Mouse (Mus musculus) left cerebral cortex, postnatal 25 days (tissue): ENCODE results near the gene Hs6st3. TPM values are rescaled to one million over a fixed set of nuclear protein-coding genes. Genes with fewer than 3 reads are reported as not detected.
"Not testable (repeated sequence)": the region's sequence is repeated elsewhere in the genome, so short reads cannot be mapped to it uniquely, and the experiment has no call there.

Experiments used
- DNase-seq, 2 experiments: peaks; one replicate each; pipeline ENCODE4 v3.0.0; 2022; ENCODE audit warnings: low spot score in 2 of 2, mixed read lengths in 1 of 2
- intact Hi-C: fragments of 180-260 bp; cut with DNase I; formaldehyde crosslinking; loops from one replicate; pipeline ENCODE4 v1.15.1; 2025
- total RNA-seq, 2 experiments: library from RNA; stranded (reverse); gene quantifications; 2 replicates each; pipeline ENCODE4 v1.2.3; 2021

Hs6st3 gene
- total RNA-seq, 2 experiments from 2014 or later: 72.5 to 72.6 TPM

DNA sequence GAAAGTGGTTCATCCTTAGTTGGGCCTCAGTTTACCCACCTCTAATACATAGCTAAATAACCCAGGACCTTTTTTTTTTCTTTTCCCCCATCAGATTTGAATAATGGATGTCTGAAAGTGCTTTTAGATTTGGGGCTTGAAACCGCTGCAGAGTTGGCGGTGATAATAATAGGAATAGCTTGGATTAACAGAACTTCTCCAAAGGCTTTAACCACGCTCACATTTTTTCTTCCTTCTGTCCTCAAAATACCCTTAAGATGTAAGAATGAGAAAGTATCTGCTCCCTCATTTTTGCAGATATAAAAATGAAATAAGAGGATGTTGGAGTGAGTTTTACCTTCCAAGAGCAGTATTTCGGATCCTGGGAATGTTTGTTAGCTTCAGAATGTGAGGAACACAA lies 420.2 kb downstream of the Hs6st3 start:
- DNase-seq: peak in 1 of 2 experiments; percentile 52
- intact Hi-C loops: loop anchor here (5.0 to 10.0 kb wide), 2 partner anchors 74 to 296 kb away; no protein-coding TSS in a partner anchor

DNA sequence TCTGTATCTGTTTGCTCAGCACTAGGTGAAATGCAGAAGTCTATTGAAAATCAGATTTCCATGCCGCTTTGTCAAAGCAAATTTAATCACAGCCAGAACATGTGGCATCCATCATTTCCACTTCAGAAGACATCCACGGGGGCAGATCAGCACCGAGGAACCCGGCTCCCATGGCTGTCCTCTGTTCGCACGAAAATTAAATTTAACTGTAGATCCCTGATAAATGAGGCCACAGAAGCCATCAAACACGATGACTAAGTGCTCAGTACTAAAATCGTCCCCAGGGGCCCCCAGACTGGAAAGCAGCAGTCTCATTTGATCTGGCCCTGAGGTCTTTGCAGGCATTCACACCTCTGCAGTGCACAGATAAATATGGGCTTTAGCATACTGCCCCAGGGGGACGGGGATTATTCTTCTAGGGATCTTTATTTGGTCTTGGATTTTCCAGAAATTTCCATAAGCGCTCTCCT lies 443.9 kb downstream of the Hs6st3 start:
- no peak for DNase-seq
- intact Hi-C loops: no loop called here

- DNase-seq: no peak
- intact Hi-C loops: no loop called here
Measured at GRCm38 (mm10) chr14:119585069-119585468, 446.9 kb downstream of the Hs6st3 start.

GRCm38 (mm10) chr14:119587365-119587764 lies 449.2 kb downstream of the Hs6st3 start:
- intact Hi-C loops, DNase-seq: not testable (repeated sequence)

DNA sequence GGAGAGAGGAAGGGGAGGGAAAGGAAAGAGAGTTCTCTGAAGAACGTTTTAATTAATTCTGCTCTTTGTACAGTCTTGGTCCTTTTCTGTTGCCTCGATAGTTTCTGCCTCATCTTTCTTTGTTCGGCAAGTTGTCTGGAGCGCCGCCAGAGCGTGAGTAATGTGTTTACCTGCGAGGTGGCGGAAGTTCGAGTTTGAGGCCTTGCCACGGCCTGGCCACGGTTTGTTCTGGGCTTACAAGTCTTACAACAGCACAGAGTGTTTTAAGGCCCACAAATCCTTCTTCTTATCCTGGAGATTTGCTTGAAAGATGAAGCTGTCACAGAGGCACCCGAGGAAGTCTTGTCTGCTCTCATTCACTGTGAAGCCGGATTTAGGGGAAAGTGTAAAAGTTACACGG lies 466.2 kb downstream of the Hs6st3 start:
- DNase-seq: no peak
- intact Hi-C loops: no loop called here

DNA sequence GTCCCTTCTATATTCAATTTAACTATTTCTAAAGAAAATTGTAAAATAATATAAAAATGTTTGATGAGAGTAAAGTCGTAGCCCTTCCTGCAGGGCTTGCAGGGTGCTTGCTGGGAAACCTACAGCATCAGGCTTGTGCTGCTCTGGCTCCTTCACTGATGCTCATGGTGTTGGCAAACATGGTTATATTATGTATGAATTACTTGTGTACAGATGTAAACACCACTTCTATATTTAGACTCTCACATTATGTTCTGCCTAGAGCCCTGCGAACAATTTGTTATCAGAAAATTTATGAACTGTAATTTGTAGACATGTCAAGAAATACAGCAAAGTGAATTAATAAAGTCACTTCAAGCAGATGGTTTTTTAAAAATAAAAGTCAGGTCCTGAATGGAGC lies 474.7 kb downstream of the Hs6st3 start:
- intact Hi-C loops: no loop called here
- DNase-seq: no peak

DNA sequence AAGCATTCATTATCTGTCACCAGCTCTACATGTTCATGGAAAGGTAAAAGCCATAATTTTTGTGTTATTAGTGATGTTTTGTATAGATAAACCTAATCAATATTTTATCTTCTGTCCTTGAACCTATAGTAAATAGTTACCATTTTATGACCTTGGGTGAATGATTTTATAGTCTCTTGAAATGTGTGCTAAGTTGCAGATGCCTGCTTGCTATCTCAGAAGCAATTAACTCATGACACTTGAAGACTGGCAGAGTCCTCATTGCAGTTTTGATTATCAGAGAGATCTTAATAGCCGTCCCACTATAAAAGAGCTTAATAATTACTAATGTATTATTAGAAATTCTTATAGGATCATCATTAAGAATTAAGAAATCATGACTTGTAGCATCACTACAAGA lies 491.0 kb downstream of the Hs6st3 start:
- intact Hi-C loops: no loop called here
- DNase-seq: no peak

- peak; percentile 31 to 52 for DNase-seq
- intact Hi-C loops: loop anchor here (5.0 to 10.0 kb wide), 2 partner anchors 76 to 222 kb away; no protein-coding TSS in a partner anchor
Measured at GRCm38 (mm10) chr14:119633090-119633489, 494.9 kb downstream of the Hs6st3 start.

- intact Hi-C loops: loop anchor here (5.0 to 10.0 kb wide), 2 partner anchors 76 to 221 kb away; no protein-coding TSS in a partner anchor
- peak; percentile 9 to 30 for DNase-seq
Measured at GRCm38 (mm10) chr14:119633626-119634025, 495.5 kb downstream of the Hs6st3 start.

- DNase-seq: no peak
- intact Hi-C loops: no loop called here
Measured at GRCm38 (mm10) chr14:119642874-119643273, 504.7 kb downstream of the Hs6st3 start.

- intact Hi-C loops: no loop called here
- DNase-seq: no peak
Measured at GRCm38 (mm10) chr14:119643840-119644239, 505.7 kb downstream of the Hs6st3 start.

GRCm38 (mm10) chr14:119656936-119657335 lies 518.8 kb downstream of the Hs6st3 start:
- intact Hi-C loops: no loop called here
- no peak for DNase-seq

DNA sequence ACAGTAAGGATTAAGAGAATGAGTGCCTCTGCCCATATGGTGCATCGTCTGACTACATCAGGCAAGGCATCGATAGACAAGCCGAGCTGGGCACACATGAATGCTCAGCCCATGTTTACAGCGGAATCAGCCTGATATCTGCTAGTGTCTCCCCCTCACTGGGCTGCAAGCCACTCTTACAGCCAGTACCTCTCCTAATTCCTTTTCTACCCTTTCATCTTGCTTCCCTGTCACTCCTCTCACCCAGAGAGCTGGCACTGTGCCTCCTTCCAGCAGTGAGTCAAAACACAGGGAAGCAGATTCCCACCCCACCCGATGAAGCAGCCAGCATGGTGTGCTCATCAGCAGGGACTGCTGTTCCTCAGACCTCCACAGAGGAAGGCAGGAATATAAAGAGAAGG lies 527.6 kb downstream of the Hs6st3 start:
- intact Hi-C loops: no loop called here

GRCm38 (mm10) chr14:119667421-119667820 lies 529.3 kb downstream of the Hs6st3 start:
- intact Hi-C loops: no loop called here
- DNase-seq: no peak

More for the DNA sequence above, 527.6 kb downstream of the Hs6st3 start:
- DNase-seq: peak; percentile 55 to 84

DNA sequence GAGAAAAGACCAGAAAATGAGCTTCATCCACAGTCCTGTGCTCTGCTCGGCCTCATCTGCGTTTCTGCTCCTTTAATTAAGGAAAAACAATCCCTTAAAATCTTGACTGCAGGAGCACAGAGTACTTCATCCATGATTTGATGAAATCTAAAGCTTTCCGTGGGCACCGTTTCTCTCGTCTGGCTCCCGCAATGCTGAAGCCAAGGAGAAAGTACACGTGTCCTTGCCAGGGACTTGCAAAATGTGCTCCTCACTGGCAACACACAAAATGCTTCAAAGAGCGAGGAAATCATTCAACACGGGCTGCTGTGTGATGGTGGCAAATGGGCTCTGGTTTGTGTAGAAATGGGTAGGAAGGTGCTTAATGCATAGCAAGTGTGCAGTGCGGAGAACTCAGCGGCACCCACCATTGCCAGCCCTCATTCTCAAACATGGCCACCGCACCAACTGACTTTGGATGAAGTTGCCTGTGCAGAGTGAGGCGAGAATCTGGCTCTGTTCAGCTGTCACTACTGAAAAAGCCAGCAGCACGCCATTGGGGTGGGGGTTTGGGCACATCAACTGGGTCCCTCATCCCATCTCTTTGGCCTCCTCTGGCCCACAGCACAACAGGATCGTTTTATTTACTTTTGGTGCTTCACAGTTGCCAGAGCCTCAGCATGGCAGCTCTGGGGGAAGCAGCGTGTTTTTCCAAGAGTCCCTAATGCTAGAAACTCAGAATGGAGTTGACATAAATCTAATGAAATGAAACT lies 532.9 kb downstream of the Hs6st3 start:
- intact Hi-C loops: no loop called here
- DNase-seq: peak in 1 of 2 experiments; percentile 65

DNA sequence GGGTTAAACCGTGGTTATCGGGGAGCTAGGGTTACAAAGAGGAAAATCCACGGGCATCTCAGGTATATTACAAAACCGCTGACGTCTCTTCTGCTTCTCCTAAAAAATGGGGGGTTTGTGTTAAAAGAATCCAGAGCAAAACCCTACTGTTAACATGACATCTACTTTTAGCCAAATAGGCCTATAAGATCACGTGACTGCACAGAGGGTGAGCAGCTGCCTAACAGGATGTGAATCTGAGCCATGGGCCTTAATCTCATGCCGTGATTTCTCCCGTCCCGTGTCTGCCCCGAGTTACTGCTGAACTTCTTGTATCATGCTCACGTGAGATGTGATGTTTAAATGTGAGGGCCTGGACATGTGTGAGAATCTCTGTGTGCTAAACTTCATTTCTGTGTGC lies 540.4 kb downstream of the Hs6st3 start:
- intact Hi-C loops: no loop called here
- no peak for DNase-seq

DNA sequence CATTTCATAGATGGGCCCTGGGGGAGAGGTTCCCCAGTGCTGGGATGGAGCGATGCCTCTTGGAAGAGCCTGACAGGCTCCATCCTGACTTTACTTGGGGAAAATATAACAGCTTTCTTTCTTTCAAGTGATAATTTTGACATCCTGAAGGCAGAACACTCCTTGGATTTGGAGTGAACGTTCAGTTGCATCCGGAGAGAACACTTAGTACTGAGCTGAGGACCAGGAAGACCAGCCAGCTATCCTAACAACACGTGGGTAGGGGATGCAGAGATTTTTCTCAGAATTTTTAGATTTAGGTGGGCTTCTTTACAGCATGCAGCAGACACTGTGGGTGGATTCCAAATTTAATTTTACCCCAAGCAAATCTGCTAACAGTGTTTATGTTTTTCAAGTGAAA lies 541.9 kb downstream of the Hs6st3 start:
- DNase-seq: peak in 1 of 2 experiments; percentile 61
- intact Hi-C loops: no loop called here

DNA sequence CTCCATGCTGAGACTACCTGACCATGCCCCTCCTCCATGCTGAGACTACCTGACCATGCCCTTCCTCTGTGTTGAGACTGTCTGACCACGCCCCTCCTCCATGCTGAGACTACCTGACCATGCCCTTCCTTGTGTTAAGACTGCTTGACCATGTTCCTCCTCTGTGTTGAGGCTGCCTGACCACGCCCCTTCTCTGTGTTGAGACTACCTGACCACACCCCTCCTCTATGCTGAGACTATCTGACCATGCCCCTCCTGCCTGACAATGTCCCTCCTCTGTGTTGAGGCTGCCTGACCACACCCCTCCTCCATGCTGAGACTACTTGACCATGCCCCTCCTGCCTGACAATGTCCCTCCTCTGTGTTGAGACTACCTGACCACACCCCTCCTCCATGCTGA lies 549.7 kb downstream of the Hs6st3 start:
- no peak for DNase-seq
- intact Hi-C loops: no loop called here

DNA sequence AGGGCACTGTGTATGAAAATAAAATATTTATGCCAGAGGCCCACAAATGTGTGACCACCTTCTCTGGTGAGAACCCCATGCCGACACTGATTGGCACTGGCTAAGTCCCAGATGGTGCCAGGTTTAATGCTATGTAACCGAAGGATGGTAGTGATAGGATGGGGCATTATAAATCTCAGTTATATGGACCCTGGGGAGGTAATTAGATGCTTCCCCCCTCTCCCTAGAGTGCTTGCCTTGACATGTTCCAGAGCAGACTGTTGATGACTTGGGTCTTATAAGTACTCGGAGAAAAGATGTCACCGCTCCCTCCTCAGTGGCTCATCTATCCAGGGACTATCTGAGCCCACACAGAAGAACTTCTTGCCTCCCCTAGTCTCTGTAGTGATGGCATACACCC lies 561.8 kb downstream of the Hs6st3 start:
- no peak for DNase-seq
- intact Hi-C loops: no loop called here

GRCm38 (mm10) chr14:119714712-119715111 lies 576.6 kb downstream of the Hs6st3 start:
- intact Hi-C loops: no loop called here
- DNase-seq: no peak

DNA sequence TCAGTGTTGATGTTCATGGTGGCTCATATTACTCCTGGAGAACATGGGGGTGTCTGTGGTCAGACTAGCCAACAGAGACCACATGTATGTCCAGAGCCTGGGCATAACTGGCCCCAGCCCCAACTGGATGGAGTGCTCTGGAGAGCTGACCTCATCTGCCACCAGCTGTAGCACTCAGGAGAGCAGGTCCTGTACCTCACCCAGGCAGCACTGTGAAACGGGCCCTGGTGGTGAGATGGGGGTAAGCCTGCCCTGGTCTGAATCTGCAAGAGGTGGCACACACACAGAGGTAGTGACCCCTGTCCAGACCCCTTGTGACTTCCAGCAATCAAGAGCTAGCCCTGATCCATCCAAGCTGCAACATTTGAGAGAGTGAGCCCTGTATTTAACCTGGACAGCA lies 579.2 kb downstream of the Hs6st3 start:
- no peak for DNase-seq

More for the DNA sequence above, 579.2 kb downstream of the Hs6st3 start:
- intact Hi-C loops: no loop called here
